Mouse (Mus musculus): ENCODE results near the gene Tnxb. TPM values are rescaled to one million over a fixed set of nuclear protein-coding genes. Genes with fewer than 3 reads are reported as not detected.
"Not testable (repeated sequence)": the region's sequence is repeated elsewhere in the genome, so short reads cannot be mapped to it uniquely, and the experiment has no call there.

Tnxb gene
- polyA plus RNA-seq, 1 experiment from 2014 or later, result 1.1 TPM

DNA sequence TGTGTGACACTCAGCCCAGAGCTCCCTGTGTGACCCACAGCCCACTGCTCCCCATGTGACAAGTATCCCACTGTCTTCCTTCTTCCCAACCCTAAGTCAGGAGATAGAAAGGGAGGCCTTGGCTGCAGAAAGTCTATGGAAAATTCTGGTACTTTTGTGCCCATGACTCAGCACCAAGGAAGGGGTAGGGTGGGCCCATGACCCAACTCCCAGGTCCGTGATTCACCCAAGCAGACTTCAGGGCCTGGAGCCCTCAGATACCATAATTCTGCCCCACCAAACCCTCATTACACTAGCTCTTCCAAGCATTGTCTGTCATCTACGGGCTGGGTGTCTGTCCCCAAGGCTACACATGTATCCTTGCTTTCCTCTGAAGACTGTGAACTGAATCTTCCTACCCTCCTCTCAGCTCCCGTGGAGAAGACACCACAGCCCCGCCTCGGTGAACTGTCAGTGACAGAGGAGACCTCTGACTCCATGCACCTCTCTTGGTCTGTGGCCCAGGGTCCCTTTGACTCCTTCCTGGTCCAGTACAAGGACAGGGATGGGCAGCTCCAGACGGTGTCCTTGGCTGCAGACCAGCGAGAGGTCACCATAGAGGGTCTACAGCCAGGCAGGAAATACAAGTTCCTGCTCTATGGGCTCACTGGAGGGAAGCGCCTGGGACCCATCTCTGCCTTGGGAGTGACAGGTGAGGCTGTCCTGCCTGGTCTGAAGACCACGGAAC is 44.0 kb downstream of the Tnxb start:
- H3K9ac ChIP-seq (replicated peaks; ENCODE audit: low read depth, low read length); H3K4me2 ChIP-seq (replicated peaks; ENCODE audit: low read depth, low read length); H3K4me3 ChIP-seq (ENCODE audit: low read depth, low read length); H3K27me3 ChIP-seq (ENCODE audit: control insufficient read depth, insufficient read depth, low read length); H3K4me1 ChIP-seq (ENCODE audit: control insufficient read depth, insufficient read depth, low read length); H3K36me3 ChIP-seq (ENCODE audit: control insufficient read depth, insufficient read depth, low read length); ATAC-seq (ENCODE audit: insufficient number of reproducible peaks, insufficient read depth, low FRiP score, low read depth); H3K27ac ChIP-seq (ENCODE audit: low read length); H3K9me3 ChIP-seq (ENCODE audit: control insufficient read depth, low read depth, low read length): not testable (repeated sequence)
- 75% methylated on average over 9 of the region's 9 CpGs for WGBS

DNA sequence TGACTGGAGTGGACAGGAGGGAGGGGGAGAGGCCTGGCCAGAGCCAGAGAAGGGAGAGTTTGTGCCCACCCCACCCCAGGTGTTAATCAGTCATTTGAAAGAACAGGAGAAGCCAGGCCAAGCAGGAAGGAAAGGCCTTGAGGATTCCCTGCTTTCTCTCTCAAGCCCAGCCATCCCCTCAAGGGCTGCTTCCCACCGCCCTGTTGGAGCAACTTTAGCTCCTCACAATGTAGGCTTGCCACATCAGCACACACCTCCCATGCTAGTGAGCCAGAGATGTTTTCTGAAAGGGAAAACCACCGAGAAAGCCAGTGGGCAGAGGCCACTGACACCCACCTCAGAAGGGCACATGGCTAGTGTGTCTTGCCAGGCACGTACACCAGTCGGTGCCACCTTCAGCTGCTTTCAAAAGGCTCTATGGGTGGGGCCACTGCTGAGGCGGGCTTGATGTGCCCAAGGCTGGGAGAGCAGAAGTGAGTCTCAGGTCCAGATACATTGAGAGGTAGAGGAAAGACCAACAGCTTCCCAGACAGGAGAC is 44.6 kb downstream of the Tnxb start:
- H3K9me3 ChIP-seq (ENCODE audit: control insufficient read depth, low read depth, low read length); H3K36me3 ChIP-seq (ENCODE audit: control insufficient read depth, insufficient read depth, low read length); H3K27me3 ChIP-seq (ENCODE audit: control insufficient read depth, insufficient read depth, low read length); ATAC-seq (ENCODE audit: insufficient number of reproducible peaks, insufficient read depth, low FRiP score, low read depth); H3K4me1 ChIP-seq (ENCODE audit: control insufficient read depth, insufficient read depth, low read length); H3K9ac ChIP-seq (replicated peaks; ENCODE audit: low read depth, low read length); H3K4me3 ChIP-seq (ENCODE audit: low read depth, low read length); H3K4me2 ChIP-seq (replicated peaks; ENCODE audit: low read depth, low read length); H3K27ac ChIP-seq (ENCODE audit: low read length): not testable (repeated sequence)
- 76% methylated on average over 5 of the region's 5 CpGs for WGBS

GRCm38 (mm10) chr17:34715451-34715850 is 45.1 kb downstream of the Tnxb start:
- H3K4me2 ChIP-seq (replicated peaks; ENCODE audit: low read depth, low read length); H3K4me1 ChIP-seq (ENCODE audit: control insufficient read depth, insufficient read depth, low read length); H3K4me3 ChIP-seq (ENCODE audit: low read depth, low read length); H3K36me3 ChIP-seq (ENCODE audit: control insufficient read depth, insufficient read depth, low read length); H3K9ac ChIP-seq (replicated peaks; ENCODE audit: low read depth, low read length); H3K27ac ChIP-seq (ENCODE audit: low read length); H3K27me3 ChIP-seq (ENCODE audit: control insufficient read depth, insufficient read depth, low read length); H3K9me3 ChIP-seq (ENCODE audit: control insufficient read depth, low read depth, low read length); ATAC-seq (ENCODE audit: insufficient number of reproducible peaks, insufficient read depth, low FRiP score, low read depth): not testable (repeated sequence)
- 90% methylated on average over 6 of the region's 7 CpGs for WGBS

DNA sequence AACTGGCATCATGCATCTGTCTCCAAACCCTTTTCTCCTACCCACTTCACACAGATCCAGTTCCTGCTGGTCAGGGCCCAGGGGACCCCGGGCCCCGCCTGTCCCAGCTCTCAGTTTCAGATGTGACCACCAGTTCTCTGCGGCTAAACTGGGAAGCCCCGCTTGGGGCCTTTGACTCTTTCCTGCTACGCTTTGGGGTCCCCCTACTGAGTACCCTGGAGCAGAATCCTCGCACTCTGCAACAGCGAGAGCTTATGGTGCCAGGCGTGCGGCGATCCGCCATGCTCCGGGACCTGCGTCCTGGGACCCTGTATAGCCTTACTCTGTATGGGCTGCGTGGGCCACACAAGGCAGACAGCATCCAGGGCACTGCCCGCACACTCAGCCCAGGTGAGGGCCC is 45.9 kb downstream of the Tnxb start:
- WGBS, result 88% methylated on average over 15 of the region's 15 CpGs
- Histone ChIP-seq H3K9me3 (ENCODE audit: control insufficient read depth, low read depth, low read length) (no peaks in the 10 kb centered on the region), H3K9ac (replicated peaks; ENCODE audit: low read depth, low read length) (no peak overlapping the region), H3K27me3 (ENCODE audit: control insufficient read depth, insufficient read depth, low read length) (no peaks in the 10 kb centered on the region), H3K36me3 (ENCODE audit: control insufficient read depth, insufficient read depth, low read length) (no peaks in the 10 kb centered on the region), H3K27ac (ENCODE audit: low read length) (no peak overlapping the region), H3K4me1 (ENCODE audit: control insufficient read depth, insufficient read depth, low read length) (no peaks in the 10 kb centered on the region), H3K4me2 (replicated peaks; ENCODE audit: low read depth, low read length) (no peak overlapping the region), H3K4me3 (ENCODE audit: low read depth, low read length) (no peak overlapping the region)
- no peak for ATAC-seq (ENCODE audit: insufficient number of reproducible peaks, insufficient read depth, low FRiP score, low read depth)

DNA sequence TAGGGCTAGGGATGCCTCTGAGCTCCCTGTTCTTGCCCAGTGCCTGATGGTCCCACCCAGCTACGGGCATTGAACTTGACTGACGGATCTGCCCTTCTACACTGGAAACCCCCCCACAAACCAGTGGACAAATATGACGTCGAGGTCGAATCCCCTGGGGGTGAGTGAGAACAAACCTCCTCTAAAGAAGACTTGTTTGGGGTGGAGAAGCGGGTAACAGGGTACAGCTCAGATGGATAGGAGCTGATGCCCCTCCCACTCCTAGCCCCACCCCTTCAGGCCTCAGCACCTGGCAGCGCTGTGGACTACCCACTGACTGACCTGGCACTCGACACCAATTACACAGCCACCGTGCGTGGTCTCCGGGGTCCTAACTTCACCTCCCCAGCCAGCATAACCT is 47.1 kb downstream of the Tnxb start:
- Histone ChIP-seq H3K4me3 (ENCODE audit: low read depth, low read length) (no peak overlapping the region), H3K27ac (ENCODE audit: low read length) (no peak overlapping the region), H3K27me3 (ENCODE audit: control insufficient read depth, insufficient read depth, low read length) (no peaks in the 10 kb centered on the region), H3K4me1 (ENCODE audit: control insufficient read depth, insufficient read depth, low read length) (no peaks in the 10 kb centered on the region), H3K9me3 (ENCODE audit: control insufficient read depth, low read depth, low read length) (no peaks in the 10 kb centered on the region), H3K36me3 (ENCODE audit: control insufficient read depth, insufficient read depth, low read length) (no peaks in the 10 kb centered on the region), H3K4me2 (replicated peaks; ENCODE audit: low read depth, low read length) (no peak overlapping the region), H3K9ac (replicated peaks; ENCODE audit: low read depth, low read length) (no peak overlapping the region)
- WGBS, result 76% methylated on average over 11 of the region's 11 CpGs
- ATAC-seq (ENCODE audit: insufficient number of reproducible peaks, insufficient read depth, low FRiP score, low read depth), result no peak

- H3K27ac ChIP-seq (ENCODE audit: low read length); H3K27me3 ChIP-seq (ENCODE audit: control insufficient read depth, insufficient read depth, low read length); H3K4me3 ChIP-seq (ENCODE audit: low read depth, low read length); H3K9me3 ChIP-seq (ENCODE audit: control insufficient read depth, low read depth, low read length); H3K4me2 ChIP-seq (replicated peaks; ENCODE audit: low read depth, low read length); H3K9ac ChIP-seq (replicated peaks; ENCODE audit: low read depth, low read length); ATAC-seq (ENCODE audit: insufficient number of reproducible peaks, insufficient read depth, low FRiP score, low read depth); H3K4me1 ChIP-seq (ENCODE audit: control insufficient read depth, insufficient read depth, low read length); H3K36me3 ChIP-seq (ENCODE audit: control insufficient read depth, insufficient read depth, low read length): not testable (repeated sequence)
- WGBS, result 64% methylated on average over 8 of the region's 8 CpGs
Measured at GRCm38 (mm10) chr17:34719886-34720285, 49.6 kb downstream of the Tnxb start.

GRCm38 (mm10) chr17:34722238-34722637 is 51.9 kb downstream of the Tnxb start:
- not testable (repeated sequence) for H3K27ac ChIP-seq (ENCODE audit: low read length); H3K4me1 ChIP-seq (ENCODE audit: control insufficient read depth, insufficient read depth, low read length); H3K4me2 ChIP-seq (replicated peaks; ENCODE audit: low read depth, low read length); H3K9ac ChIP-seq (replicated peaks; ENCODE audit: low read depth, low read length); ATAC-seq (ENCODE audit: insufficient number of reproducible peaks, insufficient read depth, low FRiP score, low read depth); H3K4me3 ChIP-seq (ENCODE audit: low read depth, low read length); H3K27me3 ChIP-seq (ENCODE audit: control insufficient read depth, insufficient read depth, low read length); H3K9me3 ChIP-seq (ENCODE audit: control insufficient read depth, low read depth, low read length); H3K36me3 ChIP-seq (ENCODE audit: control insufficient read depth, insufficient read depth, low read length)
- 81% methylated on average over 1 of the region's 4 CpGs for WGBS

- WGBS, result 74% methylated on average over 4 of the region's 4 CpGs
- no peak overlapping the region for H3K27ac ChIP-seq (ENCODE audit: low read length)
- ATAC-seq (ENCODE audit: insufficient number of reproducible peaks, insufficient read depth, low FRiP score, low read depth), result no peak
- no peak overlapping the region for H3K4me3 ChIP-seq (ENCODE audit: low read depth, low read length)
- H3K27me3 ChIP-seq (ENCODE audit: control insufficient read depth, insufficient read depth, low read length), result no peaks in the 10 kb centered on the region
- no peaks in the 10 kb centered on the region for H3K4me1 ChIP-seq (ENCODE audit: control insufficient read depth, insufficient read depth, low read length)
- no peak overlapping the region for H3K9ac ChIP-seq (replicated peaks; ENCODE audit: low read depth, low read length)
- no peaks in the 10 kb centered on the region for H3K36me3 ChIP-seq (ENCODE audit: control insufficient read depth, insufficient read depth, low read length)
- H3K9me3 ChIP-seq (ENCODE audit: control insufficient read depth, low read depth, low read length), result peaks cover 4% of the 10 kb centered on the region; the same call in 1 of the 2 replicates
- no peak overlapping the region for H3K4me2 ChIP-seq (replicated peaks; ENCODE audit: low read depth, low read length)
Measured at GRCm38 (mm10) chr17:34723066-34723465, 52.7 kb downstream of the Tnxb start.

- no peak for ATAC-seq (ENCODE audit: insufficient number of reproducible peaks, insufficient read depth, low FRiP score, low read depth)
- Histone ChIP-seq H3K27me3 (ENCODE audit: control insufficient read depth, insufficient read depth, low read length) (no peaks in the 10 kb centered on the region), H3K9me3 (ENCODE audit: control insufficient read depth, low read depth, low read length) (peaks cover 2% of the 10 kb centered on the region; the same call in 1 of the 2 replicates), H3K36me3 (ENCODE audit: control insufficient read depth, insufficient read depth, low read length) (no peaks in the 10 kb centered on the region), H3K27ac (ENCODE audit: low read length) (no peak overlapping the region), H3K9ac (replicated peaks; ENCODE audit: low read depth, low read length) (no peak overlapping the region), H3K4me1 (ENCODE audit: control insufficient read depth, insufficient read depth, low read length) (no peaks in the 10 kb centered on the region), H3K4me2 (replicated peaks; ENCODE audit: low read depth, low read length) (no peak overlapping the region), H3K4me3 (ENCODE audit: low read depth, low read length) (no peak overlapping the region)
- WGBS, result 88% methylated on average over 2 of the region's 2 CpGs
Measured at GRCm38 (mm10) chr17:34727887-34728286, 57.6 kb downstream of the Tnxb start.
